Mouse (Mus musculus): ENCODE data around the gene Ier3. TPM values are rescaled to one million over a fixed set of nuclear protein-coding genes. Genes with fewer than 3 reads are reported as not detected.

Gene Ier3
- polyA plus RNA-seq, 1 experiment: 28.4 TPM

DNA sequence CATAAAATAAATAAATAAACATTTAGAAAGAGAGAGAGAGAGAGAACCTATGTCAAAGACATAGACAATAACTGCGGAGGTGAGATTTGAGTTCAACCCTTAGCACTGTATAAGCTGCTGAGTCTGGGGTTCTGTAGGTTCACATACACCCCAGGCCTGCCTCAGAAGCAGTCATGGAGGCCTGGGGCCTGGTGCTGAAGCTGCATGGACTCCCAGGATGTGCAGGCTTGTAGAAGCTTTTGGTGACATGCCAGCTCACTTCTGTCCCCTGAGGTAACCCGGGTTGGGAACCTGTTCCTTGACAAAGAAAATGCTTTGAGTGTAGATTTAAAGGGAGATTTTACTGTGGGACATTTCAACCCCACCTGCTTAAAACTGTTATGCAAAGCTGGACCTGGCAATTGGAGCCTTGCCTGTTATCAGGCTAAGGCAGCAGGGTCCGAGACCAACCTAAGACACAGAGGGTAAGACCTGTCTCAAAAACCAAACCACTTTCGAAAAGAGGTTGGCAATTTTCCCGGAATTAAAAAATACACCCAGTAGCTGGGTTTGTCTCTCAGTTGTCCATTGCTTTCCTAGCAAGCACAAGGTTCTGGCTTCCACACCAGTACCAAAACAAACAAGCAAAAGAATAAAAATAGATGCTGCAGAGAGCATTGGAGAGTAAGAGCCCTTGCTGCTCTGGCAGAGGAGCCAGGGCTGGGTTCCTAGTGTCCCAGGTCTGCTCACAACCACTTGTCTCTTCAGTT is 10.4 kb upstream of the Ier3 start:
- Histone ChIP-seq H3K4me1 (ENCODE audit: control insufficient read depth, insufficient read depth, low read length) (peaks cover 37% of the 10 kb centered on the region), H3K4me3 (ENCODE audit: insufficient read depth, low read depth, low read length) (no peak overlapping the region), H3K36me3 (ENCODE audit: control insufficient read depth, insufficient read depth, low read length) (no peaks in the 10 kb centered on the region), H3K27ac (ENCODE audit: insufficient read depth, low read depth, low read length) (peak overlapping the region; percentile 32; the same call in 1 of the 2 replicates), H3K27me3 (replicated peaks; ENCODE audit: control insufficient read depth, insufficient read depth, low read length) (no peaks in the 10 kb centered on the region)
- 63% methylated on average over 5 of the region's 5 CpGs for WGBS
- TF ChIP-seq CTCF (conservative IDR thresholded peaks at IDR 0.05; ENCODE audit: insufficient read depth, insufficient read length, low read depth, low read length): no peak
- no peak for TF ChIP-seq POLR2A (IDR thresholded peaks at IDR 0.05; ENCODE audit: low read depth, low read length)
- peak; percentile 47 for DNase-seq

DNA sequence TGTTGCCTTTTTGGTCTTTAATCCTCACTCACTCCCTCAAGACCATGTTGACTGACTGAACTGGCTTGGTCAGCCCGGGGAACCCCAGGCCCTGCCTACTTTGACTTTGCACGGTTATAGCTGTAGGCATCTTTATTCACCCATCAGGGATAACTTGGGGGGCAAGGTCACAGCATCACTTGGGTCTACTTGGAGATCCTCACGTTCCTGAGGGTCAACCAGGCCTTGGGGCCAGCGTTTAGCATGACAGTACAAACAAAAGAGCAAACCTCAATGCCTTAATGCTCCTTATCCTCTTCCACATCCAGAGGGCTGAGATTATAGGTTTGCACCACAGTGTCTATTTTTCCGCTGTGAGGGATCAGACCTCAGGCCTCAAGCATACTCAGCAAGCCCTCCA is 9.2 kb upstream of the Ier3 start:
- no peak overlapping the region for H3K4me3 ChIP-seq (ENCODE audit: insufficient read depth, low read depth, low read length)
- TF ChIP-seq CTCF (conservative IDR thresholded peaks at IDR 0.05; ENCODE audit: insufficient read depth, insufficient read length, low read depth, low read length) (no peak), POLR2A (IDR thresholded peaks at IDR 0.05; ENCODE audit: low read depth, low read length) (no peak)
- peaks cover 43% of the 10 kb centered on the region for H3K4me1 ChIP-seq (ENCODE audit: control insufficient read depth, insufficient read depth, low read length)
- WGBS: 75% methylated on average over 5 of the region's 5 CpGs
- no peak for DNase-seq
- peak overlapping the region; percentile 83 for H3K27ac ChIP-seq (ENCODE audit: insufficient read depth, low read depth, low read length)
- H3K36me3 ChIP-seq (ENCODE audit: control insufficient read depth, insufficient read depth, low read length): no peaks in the 10 kb centered on the region
- H3K27me3 ChIP-seq (replicated peaks; ENCODE audit: control insufficient read depth, insufficient read depth, low read length): no peaks in the 10 kb centered on the region

DNA sequence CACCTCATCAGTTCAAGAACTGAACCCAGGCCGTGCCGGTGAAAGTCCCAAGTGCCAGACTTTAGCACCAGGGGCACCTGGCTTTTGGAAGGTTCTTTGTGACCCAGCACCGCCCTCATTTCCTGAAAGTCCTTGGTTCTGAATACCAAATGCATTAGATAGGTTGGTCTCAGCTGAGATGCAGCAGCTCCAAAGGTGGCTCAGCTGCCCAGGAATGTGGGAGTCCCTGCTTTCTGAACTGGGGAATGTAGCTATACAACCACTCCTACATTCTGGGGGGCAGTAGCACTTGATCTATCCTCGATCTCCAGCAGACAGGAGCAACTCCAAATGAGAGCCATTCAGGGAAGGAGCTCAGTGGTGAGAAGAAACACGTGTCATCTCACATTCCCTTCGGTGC is 8.7 kb upstream of the Ier3 start:
- 30% methylated on average over 6 of the region's 6 CpGs for WGBS
- H3K4me1 ChIP-seq (ENCODE audit: control insufficient read depth, insufficient read depth, low read length): peaks cover 47% of the 10 kb centered on the region
- H3K4me3 ChIP-seq (ENCODE audit: insufficient read depth, low read depth, low read length): no peak overlapping the region
- DNase-seq: peak; percentile 60
- no peaks in the 10 kb centered on the region for H3K27me3 ChIP-seq (replicated peaks; ENCODE audit: control insufficient read depth, insufficient read depth, low read length)
- H3K36me3 ChIP-seq (ENCODE audit: control insufficient read depth, insufficient read depth, low read length): no peaks in the 10 kb centered on the region
- no peak for TF ChIP-seq POLR2A (IDR thresholded peaks at IDR 0.05; ENCODE audit: low read depth, low read length)
- TF ChIP-seq CTCF (conservative IDR thresholded peaks at IDR 0.05; ENCODE audit: insufficient read depth, insufficient read length, low read depth, low read length): no peak
- H3K27ac ChIP-seq (ENCODE audit: insufficient read depth, low read depth, low read length): peak overlapping the region; percentile 83

DNA sequence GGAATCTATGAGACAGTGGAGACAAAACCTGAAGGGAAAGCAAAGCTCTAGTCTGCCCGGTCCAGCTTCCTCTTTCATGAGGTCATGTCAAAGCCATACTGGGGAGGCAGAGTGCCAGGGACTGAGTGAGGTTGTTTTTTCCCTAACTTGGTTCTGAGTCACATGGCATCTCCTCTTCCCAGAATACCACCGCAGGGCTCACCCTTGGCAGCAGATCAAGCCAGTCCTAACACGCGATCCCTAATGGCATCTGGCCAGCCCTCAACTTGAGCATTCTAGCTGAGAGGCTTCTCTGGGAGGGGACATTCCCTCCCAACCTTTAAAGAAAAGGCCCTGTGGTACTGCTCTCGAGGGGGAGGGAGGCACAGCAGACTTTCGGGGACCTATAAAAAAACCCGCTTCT is 8.2 kb upstream of the Ier3 start:
- no peak for TF ChIP-seq POLR2A (IDR thresholded peaks at IDR 0.05; ENCODE audit: low read depth, low read length)
- TF ChIP-seq CTCF (conservative IDR thresholded peaks at IDR 0.05; ENCODE audit: insufficient read depth, insufficient read length, low read depth, low read length): no peak

DNA sequence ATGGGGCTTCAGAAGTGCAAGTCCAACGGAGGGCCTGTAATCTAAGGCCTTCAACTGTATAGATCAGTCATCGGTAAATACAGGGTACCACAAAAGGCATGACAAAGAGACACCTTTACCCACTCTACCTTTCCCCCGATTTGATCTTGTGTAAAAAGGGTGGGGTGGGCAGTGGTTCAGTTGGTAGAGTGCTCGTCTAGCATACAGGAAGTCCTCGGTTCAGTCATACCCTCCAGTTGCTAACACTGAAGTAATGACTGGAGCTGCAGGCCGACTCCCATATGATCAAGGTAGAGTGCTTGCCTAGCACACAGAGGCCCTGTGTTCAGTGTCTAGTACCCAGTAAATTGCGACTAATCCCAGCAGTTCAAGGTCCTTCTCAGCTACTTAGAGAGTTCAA is 7.8 kb upstream of the Ier3 start:
- Histone ChIP-seq H3K4me1 (ENCODE audit: control insufficient read depth, insufficient read depth, low read length) (peaks cover 48% of the 10 kb centered on the region), H3K27ac (ENCODE audit: insufficient read depth, low read depth, low read length) (peak overlapping the region; percentile 83), H3K27me3 (replicated peaks; ENCODE audit: control insufficient read depth, insufficient read depth, low read length) (no peaks in the 10 kb centered on the region), H3K36me3 (ENCODE audit: control insufficient read depth, insufficient read depth, low read length) (no peaks in the 10 kb centered on the region), H3K4me3 (ENCODE audit: insufficient read depth, low read depth, low read length) (no peak overlapping the region)
- TF ChIP-seq CTCF (conservative IDR thresholded peaks at IDR 0.05; ENCODE audit: insufficient read depth, insufficient read length, low read depth, low read length) (no peak), POLR2A (IDR thresholded peaks at IDR 0.05; ENCODE audit: low read depth, low read length) (no peak)
- DNase-seq: no peak
- WGBS: 56% methylated on average over 7 of the region's 7 CpGs

More for the DNA sequence above, 8.2 kb upstream of the Ier3 start:
- H3K4me3 ChIP-seq (ENCODE audit: insufficient read depth, low read depth, low read length): no peak overlapping the region
- peak overlapping the region; percentile 83 for H3K27ac ChIP-seq (ENCODE audit: insufficient read depth, low read depth, low read length)
- no peaks in the 10 kb centered on the region for H3K36me3 ChIP-seq (ENCODE audit: control insufficient read depth, insufficient read depth, low read length)
- DNase-seq: peak; percentile 99
- H3K4me1 ChIP-seq (ENCODE audit: control insufficient read depth, insufficient read depth, low read length): peaks cover 48% of the 10 kb centered on the region
- 7% methylated on average over 7 of the region's 7 CpGs for WGBS
- no peaks in the 10 kb centered on the region for H3K27me3 ChIP-seq (replicated peaks; ENCODE audit: control insufficient read depth, insufficient read depth, low read length)

DNA sequence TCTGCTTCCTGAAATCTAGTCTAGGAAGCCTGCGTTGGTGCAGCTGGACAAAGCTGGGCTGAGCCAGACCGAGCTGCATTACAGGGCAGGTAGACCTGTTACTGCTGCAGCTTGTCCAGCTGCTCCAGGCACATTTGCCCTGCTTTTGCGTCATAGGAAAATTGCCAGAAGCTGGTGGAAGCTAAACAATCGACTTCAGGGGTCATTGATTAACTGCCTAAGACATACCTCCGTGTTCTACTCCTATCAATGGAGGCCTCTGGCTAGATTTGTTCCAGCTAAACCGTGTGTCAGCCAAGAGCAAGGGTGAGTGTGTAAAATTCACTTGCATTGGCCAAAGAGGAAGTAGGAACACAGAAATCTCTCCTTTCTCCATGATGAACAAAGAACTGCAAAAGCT is 6.8 kb upstream of the Ier3 start:
- peak overlapping the region; percentile 59 for H3K27ac ChIP-seq (ENCODE audit: insufficient read depth, low read depth, low read length)
- TF ChIP-seq POLR2A (IDR thresholded peaks at IDR 0.05; ENCODE audit: low read depth, low read length) (no peak), CTCF (conservative IDR thresholded peaks at IDR 0.05; ENCODE audit: insufficient read depth, insufficient read length, low read depth, low read length) (no peak)
- peaks cover 48% of the 10 kb centered on the region for H3K4me1 ChIP-seq (ENCODE audit: control insufficient read depth, insufficient read depth, low read length)
- DNase-seq: peak; percentile 88
- 28% methylated on average over 6 of the region's 6 CpGs for WGBS
- no peaks in the 10 kb centered on the region for H3K36me3 ChIP-seq (ENCODE audit: control insufficient read depth, insufficient read depth, low read length)
- H3K27me3 ChIP-seq (replicated peaks; ENCODE audit: control insufficient read depth, insufficient read depth, low read length): no peaks in the 10 kb centered on the region
- no peak overlapping the region for H3K4me3 ChIP-seq (ENCODE audit: insufficient read depth, low read depth, low read length)

DNA sequence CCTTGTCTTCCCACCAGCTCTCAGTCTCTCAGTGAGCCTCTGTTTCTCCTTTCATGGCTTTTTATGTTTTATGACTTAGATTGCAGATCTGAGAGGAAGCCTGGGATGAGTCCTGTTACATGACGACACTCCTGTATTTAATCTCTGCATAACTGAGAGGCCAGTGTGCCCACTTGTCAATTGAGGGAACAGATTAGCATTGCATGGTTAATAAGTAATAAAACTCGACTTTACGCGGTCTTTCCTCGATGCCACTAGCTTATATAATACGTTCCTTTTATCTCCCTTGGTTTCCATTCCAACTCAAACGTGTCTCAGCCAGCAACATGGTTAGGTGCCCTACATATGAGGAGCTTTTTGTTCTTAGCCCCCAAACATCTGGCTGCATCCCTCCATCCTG is 5.6 kb upstream of the Ier3 start:
- Histone ChIP-seq H3K4me1 (ENCODE audit: control insufficient read depth, insufficient read depth, low read length) (peaks cover 50% of the 10 kb centered on the region), H3K27me3 (replicated peaks; ENCODE audit: control insufficient read depth, insufficient read depth, low read length) (no peaks in the 10 kb centered on the region), H3K4me3 (ENCODE audit: insufficient read depth, low read depth, low read length) (no peak overlapping the region), H3K36me3 (ENCODE audit: control insufficient read depth, insufficient read depth, low read length) (no peaks in the 10 kb centered on the region), H3K27ac (ENCODE audit: insufficient read depth, low read depth, low read length) (peak overlapping the region; percentile 75; the same call in 1 of the 2 replicates)
- DNase-seq: peak; percentile 38
- TF ChIP-seq POLR2A (IDR thresholded peaks at IDR 0.05; ENCODE audit: low read depth, low read length): no peak
- TF ChIP-seq CTCF (conservative IDR thresholded peaks at IDR 0.05; ENCODE audit: insufficient read depth, insufficient read length, low read depth, low read length): no peak
- WGBS: 35% methylated on average over 7 of the region's 7 CpGs
